Mouse (Mus musculus) liver, embryonic 13.5 days (tissue): ENCODE measurements at regions not wholly inside any gene's neighbourhood (a gene's known extent, or its start where the extent isn't known, plus 50 kb on each side); places are given as distances from the start of the nearest gene placed in this dataset.

ENCODE experiments used
- ATAC-seq: fragments of 200-750 bp; cut with Nextera tagmentation; 2 replicates; pipeline ENCODE4 v1.8.0; 2017; ENCODE audit warnings: low read depth, mild to moderate bottlenecking, moderate number of reproducible peaks, moderate library complexity
- DNase-seq: peaks from one replicate; pipeline ENCODE4 v3.0.0; 2022
- H3K27ac ChIP-seq: fragments of 300-500 bp; sonication (generic); 2 replicates; pipeline ENCODE4 v1.5.1; 2015; ENCODE audit warnings: moderate library complexity, mild to moderate bottlenecking, inconsistent platforms
- H3K27me3 ChIP-seq: fragments of 300-500 bp; sonication (generic); 2 replicates; pipeline ENCODE4 v1.6.1; 2015; ENCODE audit warnings: mild to moderate bottlenecking, inconsistent platforms
- H3K36me3 ChIP-seq: fragments of 300-500 bp; sonication (generic); 2 replicates; pipeline ENCODE4 v1.6.1; 2015; ENCODE audit warnings: mild to moderate bottlenecking, inconsistent platforms
- H3K4me1 ChIP-seq: fragments of 300-500 bp; sonication (generic); replicated peaks from 2 replicates; pipeline ENCODE4 v1.6.1; 2015; ENCODE audit warnings: inconsistent platforms
- H3K4me2 ChIP-seq: fragments of 300-500 bp; sonication (generic); 2 replicates; pipeline ENCODE4 v1.6.1; 2015; ENCODE audit warnings: inconsistent platforms, mild to moderate bottlenecking, moderate library complexity
- H3K4me3 ChIP-seq: fragments of 300-500 bp; sonication (generic); replicated peaks from 2 replicates; pipeline ENCODE4 v1.5.1; 2015; ENCODE audit warnings: mild to moderate bottlenecking, inconsistent platforms
- H3K9ac ChIP-seq: fragments of 300-500 bp; sonication (generic); 2 replicates; pipeline ENCODE4 v1.6.1; 2015; ENCODE audit warnings: mild to moderate bottlenecking, inconsistent platforms
- H3K9me3 ChIP-seq: fragments of 300-500 bp; sonication (generic); replicated peaks from 2 replicates; pipeline ENCODE4 v1.6.1; 2016; ENCODE audit warnings: inconsistent platforms
- WGBS: fragments of 180-500 bp; shearing (Covaris S2); methylation state at CpG from one replicate; pipeline ENCODE4 v1.1.7; 2015; ENCODE audit not compliant: insufficient replicate concordance; 5-methylcytosine and 5-hydroxymethylcytosine counted together

GRCm38 (mm10) chr16:26302045-26302444, 69.6 kb downstream of the Cldn1 start:
- Histone ChIP-seq H3K9me3 (no peaks in the 10 kb centered on the region), H3K36me3 (no peaks in the 10 kb centered on the region), H3K4me1 (no peaks in the 10 kb centered on the region), H3K27me3 (no peaks in the 10 kb centered on the region), H3K4me3 (no peak overlapping the region), H3K9ac (no peak overlapping the region), H3K4me2 (no peak overlapping the region), H3K27ac (no peak overlapping the region)
- 18% methylated on average over 2 of the region's 2 CpGs for WGBS
- DNase-seq = no peak
- no peak for ATAC-seq

DNA sequence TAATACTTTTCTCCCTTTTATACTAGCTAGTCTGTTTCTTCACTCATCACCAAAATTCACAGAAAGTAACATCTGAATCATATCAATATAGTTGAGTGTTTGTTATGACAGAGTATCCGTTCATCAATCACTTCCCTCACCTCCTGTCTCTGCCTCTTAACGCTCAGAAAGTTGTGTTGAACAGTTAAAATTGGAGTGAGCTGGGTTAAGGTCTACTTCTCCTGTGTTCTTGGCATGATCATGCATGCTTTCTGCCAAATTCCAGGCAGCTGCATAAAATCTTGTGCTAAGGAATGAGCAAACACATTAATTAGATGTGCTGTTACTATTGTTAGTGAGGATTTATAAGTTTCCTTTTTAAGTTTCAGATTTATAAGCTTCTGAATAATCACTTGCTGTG, 79.9 kb downstream of the Cldn1 start:
- Histone ChIP-seq H3K4me1 (no peaks in the 10 kb centered on the region), H3K4me2 (no peak overlapping the region), H3K27ac (no peak overlapping the region), H3K9ac (no peak overlapping the region), H3K9me3 (no peaks in the 10 kb centered on the region), H3K27me3 (no peaks in the 10 kb centered on the region), H3K4me3 (no peak overlapping the region), H3K36me3 (no peaks in the 10 kb centered on the region)
- ATAC-seq (no peak), DNase-seq (no peak)
- 40% methylated on average over 2 of the region's 2 CpGs for WGBS

DNA sequence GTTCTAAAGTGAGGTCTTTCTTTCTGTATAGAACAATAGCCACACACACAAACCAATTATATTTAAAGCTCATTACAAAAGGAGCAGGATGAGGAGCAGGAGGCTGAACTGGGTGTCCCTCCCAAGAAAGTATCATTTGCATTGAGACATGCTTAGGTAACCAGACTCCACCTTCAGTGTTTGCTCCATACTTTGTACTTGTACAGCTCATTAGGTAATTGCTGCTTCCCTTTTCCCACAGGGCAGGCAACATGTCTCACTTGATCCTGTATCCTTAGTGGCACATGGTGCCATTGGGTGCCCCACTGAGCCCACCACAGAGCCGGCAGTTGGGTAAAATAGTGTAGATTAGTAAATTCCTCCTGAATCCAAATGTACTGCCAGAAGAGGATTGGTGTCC, 86.0 kb downstream of the Cldn1 start:
- Histone ChIP-seq H3K4me2 (no peak overlapping the region), H3K27me3 (no peaks in the 10 kb centered on the region), H3K9me3 (no peaks in the 10 kb centered on the region), H3K36me3 (no peaks in the 10 kb centered on the region), H3K4me1 (no peaks in the 10 kb centered on the region), H3K9ac (no peak overlapping the region), H3K27ac (no peak overlapping the region), H3K4me3 (no peak overlapping the region)
- no peak for DNase-seq
- no peak for ATAC-seq
- WGBS = 62% methylated on average over 1 of the region's 1 CpGs

DNA sequence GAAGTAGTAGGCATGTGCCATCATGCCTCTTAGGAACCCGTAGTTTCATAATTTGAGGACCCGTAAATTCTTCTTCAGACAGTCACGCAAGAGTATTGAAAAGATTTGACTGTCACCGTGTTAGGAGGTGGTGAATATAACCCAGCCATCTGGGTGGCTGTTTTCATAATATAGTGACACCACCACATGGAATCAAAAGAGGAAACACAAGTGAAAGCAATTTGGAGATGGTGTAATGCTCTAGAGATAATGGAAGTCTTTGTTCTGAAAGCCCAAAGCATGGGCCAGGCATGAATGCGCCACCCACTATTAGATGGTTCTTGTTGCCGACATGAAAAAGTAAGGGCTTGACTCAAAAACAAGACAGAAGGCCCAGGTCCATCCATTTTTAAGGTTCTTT, 86.9 kb downstream of the Cldn1 start:
- no peaks in the 10 kb centered on the region for H3K4me1 ChIP-seq
- no peak overlapping the region for H3K9ac ChIP-seq
- DNase-seq = no peak
- WGBS = 70% methylated on average over 6 of the region's 6 CpGs
- no peaks in the 10 kb centered on the region for H3K36me3 ChIP-seq
- H3K27ac ChIP-seq = no peak overlapping the region
- no peaks in the 10 kb centered on the region for H3K27me3 ChIP-seq
- no peak overlapping the region for H3K4me3 ChIP-seq
- H3K9me3 ChIP-seq = no peaks in the 10 kb centered on the region
- H3K4me2 ChIP-seq = no peak overlapping the region
- ATAC-seq = no peak

DNA sequence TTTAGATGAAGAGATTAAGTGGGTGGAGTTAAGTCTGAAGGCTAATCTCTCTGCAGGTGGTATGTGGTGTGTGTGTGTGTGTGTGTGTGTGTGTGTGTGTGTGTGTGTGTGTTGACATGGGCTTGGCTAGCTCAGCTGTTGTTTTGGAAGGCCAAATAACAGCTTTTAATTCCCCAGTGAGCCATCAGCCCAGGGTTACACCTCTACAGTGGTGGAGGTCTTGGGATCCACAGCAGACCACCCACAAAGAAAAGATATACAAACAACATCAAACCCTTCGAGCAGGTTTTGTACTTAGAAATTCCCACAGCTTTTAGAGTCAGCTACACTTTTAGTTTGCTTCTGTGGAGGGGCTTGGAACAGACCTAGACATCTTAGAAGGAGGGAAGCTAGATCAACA, 89.2 kb downstream of the Cldn1 start:
- Histone ChIP-seq H3K4me3 (no peak overlapping the region), H3K4me2 (no peak overlapping the region), H3K9me3 (no peaks in the 10 kb centered on the region), H3K36me3 (no peaks in the 10 kb centered on the region), H3K4me1 (no peaks in the 10 kb centered on the region), H3K27me3 (no peaks in the 10 kb centered on the region), H3K27ac (no peak overlapping the region), H3K9ac (no peak overlapping the region)
- DNase-seq = no peak
- WGBS = 38% methylated on average over 1 of the region's 1 CpGs
- no peak for ATAC-seq

DNA sequence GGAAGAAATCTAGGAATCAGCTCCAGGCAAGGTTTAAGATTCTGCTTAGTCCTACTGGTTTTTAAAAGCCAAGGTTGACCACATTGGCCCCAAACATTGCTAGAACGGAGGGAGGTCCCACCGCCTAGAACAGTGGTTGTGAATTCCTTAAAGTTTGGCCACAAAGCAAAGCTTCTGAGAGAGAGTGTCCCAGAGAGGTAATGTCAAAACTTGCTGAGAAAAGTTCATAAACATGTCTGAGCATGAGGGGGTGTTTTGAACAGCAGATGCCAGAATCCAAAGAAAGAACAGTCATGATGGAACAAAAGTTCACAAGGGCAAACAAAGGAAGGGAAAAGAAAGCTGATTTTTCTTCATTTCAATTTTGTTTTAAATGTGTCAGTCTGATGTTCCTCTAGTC, 90.1 kb downstream of the Cldn1 start:
- ATAC-seq = no peak
- Histone ChIP-seq H3K27me3 (no peaks in the 10 kb centered on the region), H3K9ac (no peak overlapping the region), H3K27ac (no peak overlapping the region), H3K4me2 (no peak overlapping the region), H3K4me3 (no peak overlapping the region), H3K9me3 (no peaks in the 10 kb centered on the region), H3K36me3 (no peaks in the 10 kb centered on the region), H3K4me1 (no peaks in the 10 kb centered on the region)
- no peak for DNase-seq
- 63% methylated on average over 2 of the region's 2 CpGs for WGBS

DNA sequence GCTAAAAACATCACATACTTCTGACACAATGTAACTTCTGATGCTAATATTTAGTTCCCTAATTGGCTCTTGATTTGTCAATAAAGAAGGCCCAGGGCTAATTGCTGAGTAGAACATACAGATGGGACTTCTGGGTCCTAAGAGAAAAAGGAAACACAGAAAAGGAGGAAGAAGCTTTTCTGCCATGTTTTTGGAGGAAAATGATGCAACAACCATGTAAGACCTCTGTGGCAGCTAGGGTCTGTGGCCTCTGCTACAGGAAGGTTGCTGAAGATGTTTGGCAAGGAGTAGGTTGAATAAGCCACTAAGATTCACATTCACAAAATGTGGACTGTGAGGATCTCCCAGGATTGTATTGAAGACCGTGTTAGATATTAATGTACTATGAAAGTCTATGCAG, 94.9 kb downstream of the Cldn1 start:
- no peaks in the 10 kb centered on the region for H3K27me3 ChIP-seq
- H3K9me3 ChIP-seq = no peaks in the 10 kb centered on the region
- H3K4me3 ChIP-seq = no peak overlapping the region
- H3K4me2 ChIP-seq = no peak overlapping the region
- WGBS = 53% methylated on average over 1 of the region's 1 CpGs
- no peaks in the 10 kb centered on the region for H3K36me3 ChIP-seq
- H3K27ac ChIP-seq = no peak overlapping the region
- H3K4me1 ChIP-seq = no peaks in the 10 kb centered on the region
- no peak overlapping the region for H3K9ac ChIP-seq
- ATAC-seq (no peak), DNase-seq (no peak)

DNA sequence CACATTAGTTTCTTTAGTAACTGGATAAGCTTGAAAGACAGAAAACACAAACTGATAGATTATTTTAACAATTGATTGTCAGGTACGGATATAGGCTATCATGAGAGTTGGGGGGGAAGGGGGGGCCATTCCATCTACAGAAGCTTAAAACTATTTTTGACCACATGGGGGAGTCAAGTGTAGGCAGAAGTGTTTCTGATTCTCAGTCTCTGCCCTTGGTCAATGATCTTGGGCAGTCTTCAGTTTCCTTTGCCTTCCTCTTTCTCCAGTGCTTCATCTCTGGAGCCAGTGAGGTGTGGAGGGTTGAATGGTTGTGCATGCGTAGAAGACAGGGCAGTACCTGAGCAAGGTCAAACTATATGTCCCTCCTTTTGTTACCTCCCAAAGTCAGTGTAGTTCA, 118.8 kb downstream of the Cldn1 start:
- Histone ChIP-seq H3K4me3 (no peak overlapping the region), H3K36me3 (no peaks in the 10 kb centered on the region), H3K27me3 (no peaks in the 10 kb centered on the region), H3K9ac (no peak overlapping the region), H3K27ac (no peak overlapping the region), H3K9me3 (no peaks in the 10 kb centered on the region), H3K4me2 (no peak overlapping the region), H3K4me1 (no peaks in the 10 kb centered on the region)
- DNase-seq = no peak
- no peak for ATAC-seq
- 48% methylated on average over 2 of the region's 2 CpGs for WGBS

DNA sequence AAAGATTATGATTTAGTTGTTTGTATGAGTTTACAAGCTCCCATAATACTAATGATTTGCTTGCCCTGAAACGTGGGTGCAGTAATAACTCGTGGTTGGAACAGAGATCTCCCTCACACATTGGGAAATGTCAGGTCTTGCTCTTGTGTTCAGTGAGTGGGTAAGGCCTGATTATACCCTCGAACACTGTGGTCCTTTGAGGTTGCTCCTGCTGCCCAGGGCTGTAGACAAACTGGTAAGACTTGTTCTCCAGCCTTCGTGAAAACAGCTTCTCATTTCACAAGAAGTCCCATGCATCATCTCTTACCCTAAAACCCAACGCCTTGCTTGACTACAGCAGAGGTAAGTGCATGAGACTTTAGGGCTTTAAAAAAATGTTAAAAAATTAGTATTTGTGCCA, 119.9 kb downstream of the Cldn1 start:
- Histone ChIP-seq H3K36me3 (no peaks in the 10 kb centered on the region), H3K4me2 (no peak overlapping the region), H3K27ac (no peak overlapping the region), H3K9me3 (no peaks in the 10 kb centered on the region), H3K9ac (no peak overlapping the region), H3K27me3 (no peaks in the 10 kb centered on the region), H3K4me3 (no peak overlapping the region), H3K4me1 (no peaks in the 10 kb centered on the region)
- no peak for DNase-seq
- 51% methylated on average over 5 of the region's 5 CpGs for WGBS
- ATAC-seq = no peak

DNA sequence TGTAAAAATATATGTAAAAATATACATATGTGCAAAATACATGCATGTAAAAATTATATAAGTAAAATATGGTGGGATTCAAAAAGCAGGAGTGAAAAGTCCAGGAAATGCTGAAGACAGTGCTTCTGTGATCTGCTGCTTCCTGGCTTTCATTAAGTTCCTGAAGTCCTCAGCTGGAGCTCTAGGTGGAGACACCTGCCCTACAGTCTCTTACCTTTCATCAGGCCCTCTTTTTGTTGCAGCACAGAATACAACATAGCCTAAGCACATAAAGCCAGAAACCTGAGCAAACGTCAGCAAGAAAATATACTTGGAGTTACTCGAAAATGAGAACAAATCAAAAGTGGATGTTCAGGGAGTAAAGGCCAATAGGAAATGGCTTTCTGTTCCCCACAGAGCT, 120.6 kb downstream of the Cldn1 start:
- 68% methylated on average over 2 of the region's 2 CpGs for WGBS
- no peak overlapping the region for H3K4me2 ChIP-seq
- no peaks in the 10 kb centered on the region for H3K36me3 ChIP-seq
- no peaks in the 10 kb centered on the region for H3K9me3 ChIP-seq
- DNase-seq (no peak), ATAC-seq (no peak)
- H3K4me1 ChIP-seq = no peaks in the 10 kb centered on the region
- no peak overlapping the region for H3K4me3 ChIP-seq
- no peak overlapping the region for H3K9ac ChIP-seq
- no peaks in the 10 kb centered on the region for H3K27me3 ChIP-seq
- H3K27ac ChIP-seq = no peak overlapping the region

- Histone ChIP-seq H3K4me3 (no peak overlapping the region), H3K4me2 (no peak overlapping the region), H3K9ac (no peak overlapping the region), H3K27me3 (no peaks in the 10 kb centered on the region), H3K4me1 (no peaks in the 10 kb centered on the region), H3K36me3 (no peaks in the 10 kb centered on the region), H3K9me3 (no peaks in the 10 kb centered on the region), H3K27ac (no peak overlapping the region)
- ATAC-seq (no peak), DNase-seq (no peak)
Measured at GRCm38 (mm10) chr16:26248939-26249338, 122.7 kb downstream of the Cldn1 start.

- Histone ChIP-seq H3K9me3 (no peaks in the 10 kb centered on the region), H3K36me3 (no peaks in the 10 kb centered on the region), H3K4me2 (no peak overlapping the region), H3K4me1 (no peaks in the 10 kb centered on the region), H3K4me3 (no peak overlapping the region), H3K9ac (no peak overlapping the region), H3K27ac (no peak overlapping the region), H3K27me3 (no peaks in the 10 kb centered on the region)
- ATAC-seq (no peak), DNase-seq (no peak)
- 65% methylated on average over 1 of the region's 1 CpGs for WGBS
Measured at GRCm38 (mm10) chr16:26247926-26248325, 123.7 kb downstream of the Cldn1 start.

GRCm38 (mm10) chr16:26235239-26235638, 129.7 kb upstream of the P3h2 start:
- Histone ChIP-seq H3K36me3 (no peaks in the 10 kb centered on the region), H3K27ac (no peak overlapping the region), H3K9me3 (no peaks in the 10 kb centered on the region)

More at GRCm38 (mm10) chr16:26235239-26235638, 129.7 kb upstream of the P3h2 start:
- DNase-seq (no peak), ATAC-seq (no peak)
- Histone ChIP-seq H3K4me3 (no peak overlapping the region), H3K9ac (no peak overlapping the region), H3K4me1 (no peaks in the 10 kb centered on the region), H3K4me2 (no peak overlapping the region), H3K27me3 (no peaks in the 10 kb centered on the region)
